ENCODE assay signal across 17 mouse cellular contexts in the genomic region with DNA sequence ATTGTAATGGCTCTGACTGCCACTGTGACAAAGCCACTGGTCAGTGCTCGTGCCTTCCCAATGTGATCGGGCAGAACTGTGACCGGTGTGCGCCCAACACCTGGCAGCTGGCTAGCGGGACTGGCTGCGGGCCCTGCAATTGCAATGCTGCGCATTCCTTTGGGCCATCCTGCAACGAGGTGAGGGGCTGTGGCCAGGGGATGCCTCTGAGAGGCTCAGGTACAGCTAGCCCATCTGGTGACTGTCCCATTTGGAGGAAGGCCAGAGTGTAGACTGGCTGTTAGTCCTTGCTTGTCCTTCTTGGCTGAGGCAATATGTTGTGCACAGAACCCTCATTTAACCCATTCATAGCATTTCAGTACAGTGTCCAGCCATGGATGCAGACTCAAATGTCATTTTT. TPM values are rescaled to one million over a fixed set of nuclear protein-coding genes. Genes with fewer than 3 reads are reported as not detected.
DNase-seq lines count a peak whose midpoint lies in the region; ATAC-seq and TF ChIP-seq lines count a peak whose summit lies in the region.
"Had no signal": no experiment of that assay in that cellular context is flagged by ENCODE, and none has a peak within 500 bp of the region (broad histone marks: within the 10 kb centered on the region; RNA-seq: fewer than 3 reads in every experiment).

No protein-coding gene starts in this region.

- no peaks in the 10 kb centered on the region; the same call in 1 of the 2 replicates for H3K79me2 ChIP-seq in heart, adult 2 months (replicated peaks; ENCODE audit: control insufficient read depth, insufficient read depth, low read length)

- TF ChIP-seq EP300 in heart, adult 2 months (IDR thresholded peaks at IDR 0.05; ENCODE audit: insufficient read depth, low read depth, low read length), result no peak

- WGBS in heart, adult 2 months, result 60% methylated on average over 8 of the region's 8 CpGs
- 88% methylated on average over 8 of the region's 8 CpGs for WGBS in heart, embryonic 16.5 days

- no peaks in the 10 kb centered on the region for H3K9me3 ChIP-seq in heart, embryonic 16.5 days (replicated peaks; ENCODE audit: control insufficient read depth, low read length)
- H3K9me3 ChIP-seq: forebrain, embryonic 12.5 days; hindbrain, embryonic 15.5 days; limb, embryonic 13.5 days; liver, embryonic 15.5 days had no signal

- H3K4me2 ChIP-seq in heart, embryonic 16.5 days (ENCODE audit: low read depth, low read length), result no peak overlapping the region
- H3K4me2 ChIP-seq: forebrain, embryonic 12.5 days; hindbrain, embryonic 15.5 days; limb, embryonic 13.5 days; liver, embryonic 15.5 days had no signal

- no peaks in the 10 kb centered on the region for H3K27me3 ChIP-seq in heart, adult 2 months (ENCODE audit: control insufficient read depth, insufficient read depth, low read length)
- H3K27me3 ChIP-seq in heart, embryonic 16.5 days (ENCODE audit: control insufficient read depth, insufficient read depth, low read length), result no peaks in the 10 kb centered on the region
- H3K27me3 ChIP-seq: forebrain, embryonic 12.5 days; hindbrain, embryonic 15.5 days; limb, embryonic 13.5 days; liver, embryonic 15.5 days had no signal

- no peak for TF ChIP-seq CTCF in heart, adult 2 months (IDR thresholded peaks at IDR 0.05)

- DNase-seq in cerebellum, adult 11-12 months, result peak; percentile 14
- no peak for DNase-seq in cerebellum, adult 8-10 months
- peak; percentile 43 to 53 for DNase-seq in heart, adult 2 months
- no peak for DNase-seq in heart, adult 8-10 months (ENCODE audit: low spot score)
- DNase-seq in adipocyte (ENCODE audit: low spot score), result peak; percentile 25
- DNase-seq in layer of hippocampus, adult 8-10 months (ENCODE audit: low spot score in 2 of 2), result no peak
- DNase-seq in right cerebral cortex, postnatal 4 days, result no peak
- DNase-seq: gastrocnemius, postnatal 36 days; kidney, adult 2 months; kidney, postnatal 14 days; layer of hippocampus, adult 9-11 months had no signal

- no peak overlapping the region for H3K9ac ChIP-seq in heart, adult 2 months (ENCODE audit: low read depth, low read length)
- no peak overlapping the region for H3K9ac ChIP-seq in heart, embryonic 16.5 days (ENCODE audit: low read length)
- H3K9ac ChIP-seq: forebrain, embryonic 12.5 days; hindbrain, embryonic 15.5 days; limb, embryonic 13.5 days; liver, embryonic 15.5 days had no signal

- ATAC-seq in heart, embryonic 16.5 days (replicated peaks; ENCODE audit: extremely low read depth, insufficient read depth, low FRiP score), result no peak
- ATAC-seq: lung, postnatal 0 days had no signal

- intact Hi-C loops in heart, adult 2 months (cut with DNase I), result loop anchor here (5.0 kb wide), 1 partner anchor 190 kb away; no protein-coding TSS in a partner anchor

- H3K4me3 ChIP-seq in heart, adult 2 months, result no peak overlapping the region
- no peak overlapping the region for H3K4me3 ChIP-seq in heart, embryonic 16.5 days (ENCODE audit: low read length)
- H3K4me3 ChIP-seq: forebrain, embryonic 12.5 days; hindbrain, embryonic 15.5 days; limb, embryonic 13.5 days; liver, embryonic 15.5 days had no signal

- peaks cover 7% of the 10 kb centered on the region for H3K36me3 ChIP-seq in heart, adult 2 months (ENCODE audit: control insufficient read depth, insufficient read depth, low read length)
- peaks cover 69% of the 10 kb centered on the region for H3K36me3 ChIP-seq in heart, embryonic 16.5 days (ENCODE audit: control insufficient read depth, insufficient read depth)
- H3K36me3 ChIP-seq: forebrain, embryonic 12.5 days; hindbrain, embryonic 15.5 days; liver, embryonic 15.5 days had no signal

- peaks cover 2% of the 10 kb centered on the region; the same call in 1 of the 2 replicates for H3K4me1 ChIP-seq in heart, adult 2 months (ENCODE audit: control insufficient read depth, insufficient read depth, low read length)
- peaks cover 21% of the 10 kb centered on the region for H3K4me1 ChIP-seq in heart, embryonic 16.5 days (ENCODE audit: control insufficient read depth, insufficient read depth, low read length)
- H3K4me1 ChIP-seq: forebrain, embryonic 12.5 days; liver, embryonic 15.5 days had no signal

- no peak for TF ChIP-seq POLR2A in heart, adult 2 months (IDR thresholded peaks at IDR 0.05; ENCODE audit: insufficient read depth, low read depth, low read length)

- peak overlapping the region; percentile 20; the same call in 1 of the 2 replicates for H3K27ac ChIP-seq in heart, adult 2 months
- peak overlapping the region; percentile 83 for H3K27ac ChIP-seq in heart, embryonic 16.5 days (ENCODE audit: low read length)
- H3K27ac ChIP-seq: forebrain, embryonic 12.5 days; hindbrain, embryonic 15.5 days; limb, embryonic 13.5 days; liver, embryonic 15.5 days had no signal

RNA-seq across cellular contexts. Expression of gene Lamb1, which starts 42.0 kb away (rescaled TPM):
- 10 to 100 TPM; 55.3 to 58.1 TPM for total RNA-seq in heart, adult 2 months (2021)
- polyA plus RNA-seq in heart, adult 2 months (2012; rRNA removed), result 25.1 and 44.1 TPM in 2 replicates
- 10 to 100 TPM; 44.0 to 51.1 (median 48.7) TPM for total RNA-seq in heart, adult 8-10 months (2022)
- 92.1 and 113 TPM in 2 replicates for polyA plus RNA-seq in heart, embryonic 16.5 days (2015; fragmentation: Nextera tagmentation; extraction: Ambion mirVana)
- 10 to 100 TPM; 32.9 to 38.1 (median 35.4) TPM for total RNA-seq in layer of hippocampus, adult 8-10 months (2022)

RNA-seq across cellular contexts. Expression of gene Dld, which starts 44.2 kb away (rescaled TPM):
- 100 to 1,000 TPM; 374 to 406 TPM for total RNA-seq in heart, adult 2 months (2021)
- polyA plus RNA-seq in heart, adult 2 months (2012; rRNA removed), result 85.0 and 180 TPM in 2 replicates
- 100 to 1,000 TPM; 368 to 419 (median 398) TPM for total RNA-seq in heart, adult 8-10 months (2022)
- 246 and 263 TPM in 2 replicates for polyA plus RNA-seq in heart, embryonic 16.5 days (2015; fragmentation: Nextera tagmentation; extraction: Ambion mirVana)
- 100 to 1,000 TPM in 3 of 4 experiments, 10 to 100 TPM in 1; 95.7 to 114 (median 110) TPM for total RNA-seq in layer of hippocampus, adult 8-10 months (2022)

Comparison
In these comparisons a context has a peak if more than half of its experiments do, and no peak if none do; other contexts are left out.
1. DNase-seq: peak in cerebellum, adult 11-12 months (single experiment), heart, adult 2 months (2 of 2) and adipocyte (single experiment); none in cerebellum, adult 8-10 months (single experiment), heart, adult 8-10 months (single experiment), layer of hippocampus, adult 8-10 months (0 of 2) and right cerebral cortex, postnatal 4 days (single experiment).